Mouse (Mus musculus): Measurements from ENCODE around the gene 3110082J24Rik. TPM values are rescaled to one million over a fixed set of nuclear protein-coding genes. Genes with fewer than 3 reads are reported as not detected.

Gene 3110082J24Rik
- polyA plus RNA-seq, 1 experiment from 2014 or later = not detected

GRCm38 (mm10) chr5:30135711-30136231, 29.9 kb upstream of the 3110082J24Rik start:
- H3K4me1 ChIP-seq = no peaks in the 10 kb centered on the region
- no peak overlapping the region for H3K4me3 ChIP-seq (replicated peaks)
- H3K36me3 ChIP-seq = peaks cover 28% of the 10 kb centered on the region
- no peak overlapping the region for H3K27ac ChIP-seq
- ATAC-seq (ENCODE audit: insufficient read depth, low FRiP score, low read depth) = no peak
- H3K9ac ChIP-seq = no peak overlapping the region
- no peaks in the 10 kb centered on the region for H3K9me3 ChIP-seq
- no peak overlapping the region for H3K4me2 ChIP-seq
- 92% methylated on average over 11 of the region's 11 CpGs for WGBS
- H3K27me3 ChIP-seq (replicated peaks) = no peaks in the 10 kb centered on the region

DNA sequence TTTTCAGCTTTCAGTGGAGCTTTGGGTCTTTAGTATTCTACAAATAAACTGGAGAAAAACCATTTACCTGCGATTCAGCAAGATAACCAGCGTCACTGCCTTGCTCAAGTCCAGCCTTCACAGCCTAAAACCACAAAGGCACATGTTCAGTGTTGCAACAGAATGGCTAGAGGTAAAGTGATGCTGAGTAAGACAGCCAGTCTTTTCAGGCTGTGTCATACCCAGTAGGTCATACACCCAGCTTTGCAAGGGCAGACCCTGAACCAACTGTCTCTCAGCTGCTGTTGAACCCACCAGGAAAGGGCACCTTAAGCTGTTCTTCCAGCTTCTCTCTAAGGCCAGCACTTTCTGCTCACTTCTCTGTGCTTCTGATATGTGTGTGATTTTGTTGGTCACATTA, 26.3 kb upstream of the 3110082J24Rik start:
- no peaks in the 10 kb centered on the region for H3K9me3 ChIP-seq
- ATAC-seq (ENCODE audit: insufficient read depth, low FRiP score, low read depth) = no peak
- no peak overlapping the region for H3K9ac ChIP-seq
- no peaks in the 10 kb centered on the region for H3K4me1 ChIP-seq
- H3K27ac ChIP-seq = no peak overlapping the region
- H3K36me3 ChIP-seq = peaks cover 41% of the 10 kb centered on the region
- H3K27me3 ChIP-seq (replicated peaks) = no peaks in the 10 kb centered on the region
- WGBS = 90% methylated on average over 2 of the region's 2 CpGs
- no peak overlapping the region for H3K4me2 ChIP-seq
- H3K4me3 ChIP-seq (replicated peaks) = no peak overlapping the region

GRCm38 (mm10) chr5:30131246-30131645, 25.4 kb upstream of the 3110082J24Rik start:
- WGBS = 84% methylated on average over 4 of the region's 4 CpGs
- Histone ChIP-seq H3K27me3 (replicated peaks) (no peaks in the 10 kb centered on the region), H3K9ac (no peak overlapping the region), H3K4me3 (replicated peaks) (no peak overlapping the region), H3K4me1 (no peaks in the 10 kb centered on the region), H3K9me3 (no peaks in the 10 kb centered on the region), H3K4me2 (no peak overlapping the region), H3K27ac (no peak overlapping the region), H3K36me3 (peaks cover 49% of the 10 kb centered on the region)
- ATAC-seq (ENCODE audit: insufficient read depth, low FRiP score, low read depth) = no peak

GRCm38 (mm10) chr5:30128680-30129079, 22.8 kb upstream of the 3110082J24Rik start:
- ATAC-seq (ENCODE audit: insufficient read depth, low FRiP score, low read depth) = no peak
- no peak overlapping the region for H3K4me3 ChIP-seq (replicated peaks)
- no peaks in the 10 kb centered on the region for H3K9me3 ChIP-seq
- H3K4me2 ChIP-seq = no peak overlapping the region
- H3K4me1 ChIP-seq = no peaks in the 10 kb centered on the region
- H3K36me3 ChIP-seq = peaks cover 61% of the 10 kb centered on the region
- no peaks in the 10 kb centered on the region for H3K27me3 ChIP-seq (replicated peaks)
- 95% methylated on average over 6 of the region's 6 CpGs for WGBS
- no peak overlapping the region for H3K9ac ChIP-seq
- H3K27ac ChIP-seq = no peak overlapping the region

DNA sequence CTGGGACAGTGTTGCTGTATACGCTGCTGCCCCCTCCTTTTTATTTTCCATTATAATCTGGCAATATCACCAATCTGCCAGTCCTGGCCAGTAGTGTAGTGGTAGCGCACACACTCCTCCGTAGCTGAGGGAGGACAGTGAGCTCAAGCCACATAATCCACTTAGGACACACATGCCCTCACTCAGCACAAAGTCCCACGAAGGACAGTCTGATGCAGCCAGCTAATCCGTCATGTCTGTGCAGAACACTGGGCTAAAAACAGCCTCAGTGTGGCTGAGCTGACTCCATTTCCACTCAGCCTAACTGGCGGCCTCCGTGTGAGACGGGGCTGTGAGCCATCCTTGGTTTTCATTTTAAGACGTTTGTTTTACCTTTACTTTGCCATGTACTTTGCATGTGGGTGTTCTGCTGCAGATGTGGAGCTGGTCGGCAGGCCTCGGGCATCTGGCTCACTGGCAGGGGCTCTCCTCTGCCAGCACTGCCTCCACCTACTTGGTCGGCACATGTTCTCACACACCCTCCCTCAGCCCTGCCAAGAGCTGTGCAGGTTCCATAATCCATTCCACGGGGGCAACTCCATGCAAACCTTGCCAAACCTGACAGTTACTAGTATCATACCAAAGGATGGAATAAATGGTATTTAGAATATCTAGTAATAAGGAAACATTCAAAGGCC, 22.2 kb upstream of the 3110082J24Rik start:
- Histone ChIP-seq H3K27me3 (replicated peaks) (no peaks in the 10 kb centered on the region), H3K4me2 (no peak overlapping the region), H3K4me3 (replicated peaks) (no peak overlapping the region), H3K4me1 (no peaks in the 10 kb centered on the region), H3K27ac (no peak overlapping the region), H3K9me3 (no peaks in the 10 kb centered on the region), H3K36me3 (peaks cover 62% of the 10 kb centered on the region), H3K9ac (no peak overlapping the region)
- 91% methylated on average over 13 of the region's 13 CpGs for WGBS
- no peak for ATAC-seq (ENCODE audit: insufficient read depth, low FRiP score, low read depth)

DNA sequence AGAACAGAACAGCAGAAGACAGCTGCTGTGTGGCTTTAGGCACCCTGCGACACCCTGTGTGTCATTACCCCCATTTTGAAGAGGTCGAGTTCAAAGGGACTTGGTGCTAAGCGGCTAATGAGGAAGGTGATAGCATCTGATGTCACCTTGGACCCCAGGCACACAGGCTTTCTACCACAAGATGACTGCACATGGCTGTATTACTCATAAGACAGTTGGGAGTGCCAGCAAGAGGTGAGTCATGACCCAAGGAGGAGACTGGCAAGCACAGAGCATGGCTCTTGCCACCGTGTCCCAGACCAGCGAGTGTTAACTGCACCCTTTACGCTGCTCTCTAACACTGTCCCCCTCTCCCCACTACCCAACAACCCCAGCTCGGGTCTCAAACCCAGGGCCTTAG, 20.9 kb upstream of the 3110082J24Rik start:
- no peak overlapping the region for H3K27ac ChIP-seq
- 85% methylated on average over 7 of the region's 7 CpGs for WGBS
- H3K36me3 ChIP-seq = peaks cover 64% of the 10 kb centered on the region
- no peaks in the 10 kb centered on the region for H3K9me3 ChIP-seq
- no peak overlapping the region for H3K9ac ChIP-seq
- no peak for ATAC-seq (ENCODE audit: insufficient read depth, low FRiP score, low read depth)
- H3K27me3 ChIP-seq (replicated peaks) = no peaks in the 10 kb centered on the region
- H3K4me3 ChIP-seq (replicated peaks) = no peak overlapping the region
- H3K4me2 ChIP-seq = no peak overlapping the region
- H3K4me1 ChIP-seq = no peaks in the 10 kb centered on the region

GRCm38 (mm10) chr5:30125587-30125986, 19.7 kb upstream of the 3110082J24Rik start:
- H3K27ac ChIP-seq = no peak overlapping the region
- no peak for ATAC-seq (ENCODE audit: insufficient read depth, low FRiP score, low read depth)
- no peak overlapping the region for H3K4me2 ChIP-seq
- no peak overlapping the region for H3K9ac ChIP-seq
- no peaks in the 10 kb centered on the region for H3K9me3 ChIP-seq
- H3K36me3 ChIP-seq = peaks cover 70% of the 10 kb centered on the region
- no peaks in the 10 kb centered on the region for H3K27me3 ChIP-seq (replicated peaks)
- H3K4me3 ChIP-seq (replicated peaks) = no peak overlapping the region
- no peaks in the 10 kb centered on the region for H3K4me1 ChIP-seq
- 46% methylated on average over 5 of the region's 5 CpGs for WGBS

DNA sequence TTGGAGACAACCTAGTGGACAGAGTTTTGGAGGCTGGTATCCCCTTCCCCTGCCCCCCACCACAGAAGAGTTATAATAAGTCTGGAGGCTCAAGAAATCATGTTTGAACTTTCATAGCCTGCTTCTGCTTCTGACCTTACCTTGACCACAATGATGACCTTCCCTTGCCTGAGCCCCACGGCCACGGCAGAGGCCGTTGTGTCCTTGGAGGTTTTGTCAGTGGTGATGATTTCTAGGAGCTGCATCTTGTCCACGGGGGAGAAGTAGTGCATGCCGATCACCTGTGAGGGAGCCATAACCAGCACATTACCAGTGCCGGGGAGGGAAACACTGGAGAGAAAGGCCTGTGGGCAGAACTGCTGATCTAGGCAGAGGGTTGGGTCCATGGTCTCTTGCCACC, 16.6 kb upstream of the 3110082J24Rik start:
- WGBS = 88% methylated on average over 6 of the region's 6 CpGs
- ATAC-seq (ENCODE audit: insufficient read depth, low FRiP score, low read depth) = no peak
- H3K27ac ChIP-seq = no peak overlapping the region
- no peak overlapping the region for H3K4me2 ChIP-seq
- peaks cover 73% of the 10 kb centered on the region for H3K36me3 ChIP-seq
- H3K4me1 ChIP-seq = no peaks in the 10 kb centered on the region
- no peaks in the 10 kb centered on the region for H3K27me3 ChIP-seq (replicated peaks)
- no peaks in the 10 kb centered on the region for H3K9me3 ChIP-seq
- H3K4me3 ChIP-seq (replicated peaks) = no peak overlapping the region
- no peak overlapping the region for H3K9ac ChIP-seq

DNA sequence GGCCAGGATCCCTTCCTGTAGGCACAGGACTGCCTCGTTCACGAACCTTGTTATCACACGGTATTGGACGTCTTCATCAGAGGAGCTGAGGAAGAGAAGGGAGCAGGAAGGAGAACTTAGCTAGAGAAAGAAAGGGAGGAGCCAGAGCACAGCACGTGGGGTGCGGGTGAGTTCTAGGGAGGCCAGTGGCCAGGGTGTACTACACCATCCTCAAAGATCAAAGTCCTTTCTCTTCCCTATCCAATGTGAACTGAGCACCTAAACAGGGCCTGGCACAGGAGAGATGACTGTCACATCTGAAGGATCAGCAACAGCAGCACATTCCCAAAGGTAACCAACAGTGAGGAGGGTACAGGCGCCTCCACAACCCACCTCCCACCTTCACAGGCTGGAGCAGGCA, 14.2 kb upstream of the 3110082J24Rik start:
- H3K36me3 ChIP-seq = peaks cover 53% of the 10 kb centered on the region
- ATAC-seq (ENCODE audit: insufficient read depth, low FRiP score, low read depth) = no peak
- no peaks in the 10 kb centered on the region for H3K4me1 ChIP-seq
- H3K9ac ChIP-seq = no peak overlapping the region
- H3K27me3 ChIP-seq (replicated peaks) = peaks cover 7% of the 10 kb centered on the region; the same call in 1 of the 2 replicates
- H3K9me3 ChIP-seq = no peaks in the 10 kb centered on the region
- no peak overlapping the region for H3K4me2 ChIP-seq
- WGBS = 84% methylated on average over 7 of the region's 7 CpGs
- no peak overlapping the region for H3K27ac ChIP-seq
- no peak overlapping the region for H3K4me3 ChIP-seq (replicated peaks)

GRCm38 (mm10) chr5:30119163-30119562, 13.3 kb upstream of the 3110082J24Rik start:
- Histone ChIP-seq H3K9me3 (no peaks in the 10 kb centered on the region), H3K4me3 (replicated peaks) (no peak overlapping the region), H3K9ac (no peak overlapping the region), H3K27me3 (replicated peaks) (peaks cover 15% of the 10 kb centered on the region; the same call in 1 of the 2 replicates), H3K4me2 (no peak overlapping the region), H3K27ac (no peak overlapping the region), H3K36me3 (peaks cover 45% of the 10 kb centered on the region), H3K4me1 (0 out of 2 replicates have a peak, but pooled peaks cover 6% of the 10 kb centered on the region)
- no peak for ATAC-seq (ENCODE audit: insufficient read depth, low FRiP score, low read depth)
- WGBS = 86% methylated on average over 6 of the region's 6 CpGs

- Histone ChIP-seq H3K4me1 (peaks cover 11% of the 10 kb centered on the region; the same call in 1 of the 2 replicates), H3K4me3 (replicated peaks) (no peak overlapping the region), H3K36me3 (peaks cover 42% of the 10 kb centered on the region), H3K9me3 (no peaks in the 10 kb centered on the region), H3K9ac (no peak overlapping the region), H3K27me3 (replicated peaks) (peaks cover 25% of the 10 kb centered on the region; the same call in 1 of the 2 replicates), H3K4me2 (no peak overlapping the region), H3K27ac (no peak overlapping the region)
- 73% methylated on average over 1 of the region's 1 CpGs for WGBS
- ATAC-seq (ENCODE audit: insufficient read depth, low FRiP score, low read depth) = no peak
Measured at GRCm38 (mm10) chr5:30118018-30118417, 12.1 kb upstream of the 3110082J24Rik start.

- WGBS = 38% methylated on average over 10 of the region's 10 CpGs
- H3K4me1 ChIP-seq = peaks cover 23% of the 10 kb centered on the region
- no peak overlapping the region for H3K4me2 ChIP-seq
- no peak for ATAC-seq (ENCODE audit: insufficient read depth, low FRiP score, low read depth)
- H3K4me3 ChIP-seq (replicated peaks) = no peak overlapping the region
- peaks cover 24% of the 10 kb centered on the region; the same call in 1 of the 2 replicates for H3K36me3 ChIP-seq
- H3K9me3 ChIP-seq = no peaks in the 10 kb centered on the region
- peaks cover 32% of the 10 kb centered on the region for H3K27me3 ChIP-seq (replicated peaks)
- H3K27ac ChIP-seq = no peak overlapping the region
- H3K9ac ChIP-seq = no peak overlapping the region
Measured at GRCm38 (mm10) chr5:30115718-30116117, 9.8 kb upstream of the 3110082J24Rik start.
